Mouse (Mus musculus) hindbrain, embryonic 11.5 days (tissue): Measurements from ENCODE around the gene Fbxo46. TPM values are rescaled to one million over a fixed set of nuclear protein-coding genes. Genes with fewer than 3 reads are reported as not detected.

Source experiments
- ATAC-seq: fragments of 200-750 bp; cut with Nextera tagmentation; 2 replicates; pipeline ENCODE4 v1.8.0; 2017; ENCODE audit warnings: mild to moderate bottlenecking, moderate TSS enrichment, moderate library complexity; ENCODE audit not compliant: low FRiP score
- DNase-seq: peaks from one replicate; pipeline ENCODE4 v3.0.0-alpha.2; 2015; ENCODE audit warnings: low spot score
- H3K27ac ChIP-seq: fragments of 300-500 bp; sonication (generic); 2 replicates; pipeline ENCODE4 v1.5.1; 2014; ENCODE audit warnings: mild to moderate bottlenecking, low read depth, low read length
- H3K27me3 ChIP-seq: fragments of 300-500 bp; sonication (generic); 2 replicates; pipeline ENCODE4 v1.6.1; 2014; ENCODE audit warnings: mild to moderate bottlenecking, low read length, moderate library complexity, mixed read lengths; ENCODE audit not compliant: control insufficient read depth, insufficient read depth
- H3K36me3 ChIP-seq: fragments of 300-500 bp; sonication (generic); 2 replicates; pipeline ENCODE4 v1.6.1; 2014; ENCODE audit warnings: mild to moderate bottlenecking, low read length, moderate library complexity, mixed read lengths; ENCODE audit not compliant: control insufficient read depth, insufficient read depth
- H3K4me1 ChIP-seq: fragments of 300-500 bp; sonication (generic); replicated peaks from 2 replicates; pipeline ENCODE4 v1.6.1; 2014; ENCODE audit warnings: low read length, mixed read lengths; ENCODE audit not compliant: control insufficient read depth, insufficient read depth
- H3K4me2 ChIP-seq: fragments of 300-500 bp; sonication (generic); replicated peaks from 2 replicates; pipeline ENCODE4 v1.6.1; 2014; ENCODE audit warnings: mild to moderate bottlenecking, low read depth, low read length
- H3K4me3 ChIP-seq: fragments of 300-500 bp; sonication (generic); 2 replicates; pipeline ENCODE4 v1.5.1; 2014; ENCODE audit warnings: low read depth, low read length
- H3K9ac ChIP-seq: fragments of 300-500 bp; sonication (generic); 2 replicates; pipeline ENCODE4 v1.6.1; 2014; ENCODE audit warnings: low read depth, low read length
- H3K9me3 ChIP-seq: fragments of 300-500 bp; sonication (generic); 2 replicates; pipeline ENCODE4 v1.6.1; 2016; ENCODE audit warnings: low read length; ENCODE audit not compliant: control insufficient read depth
- WGBS: fragments of 180-500 bp; shearing (Covaris S2); extraction: QIAGEN DNeasy Blood & Tissue Kit; methylation state at CpG from one replicate; pipeline ENCODE4 v1.1.7; 2014; 5-methylcytosine and 5-hydroxymethylcytosine counted together
- polyA plus RNA-seq: library from polyadenylated mRNA; unstranded; fragments of >200 nt; fragmentation: Nextera tagmentation; extraction: Ambion mirVana; gene quantifications from 2 replicates; pipeline ENCODE4 v1.2.1, GENCODE M21; 2014

The Fbxo46 gene
- polyA plus RNA-seq, 1 experiment from 2014 or later, result 8.7 TPM

DNA sequence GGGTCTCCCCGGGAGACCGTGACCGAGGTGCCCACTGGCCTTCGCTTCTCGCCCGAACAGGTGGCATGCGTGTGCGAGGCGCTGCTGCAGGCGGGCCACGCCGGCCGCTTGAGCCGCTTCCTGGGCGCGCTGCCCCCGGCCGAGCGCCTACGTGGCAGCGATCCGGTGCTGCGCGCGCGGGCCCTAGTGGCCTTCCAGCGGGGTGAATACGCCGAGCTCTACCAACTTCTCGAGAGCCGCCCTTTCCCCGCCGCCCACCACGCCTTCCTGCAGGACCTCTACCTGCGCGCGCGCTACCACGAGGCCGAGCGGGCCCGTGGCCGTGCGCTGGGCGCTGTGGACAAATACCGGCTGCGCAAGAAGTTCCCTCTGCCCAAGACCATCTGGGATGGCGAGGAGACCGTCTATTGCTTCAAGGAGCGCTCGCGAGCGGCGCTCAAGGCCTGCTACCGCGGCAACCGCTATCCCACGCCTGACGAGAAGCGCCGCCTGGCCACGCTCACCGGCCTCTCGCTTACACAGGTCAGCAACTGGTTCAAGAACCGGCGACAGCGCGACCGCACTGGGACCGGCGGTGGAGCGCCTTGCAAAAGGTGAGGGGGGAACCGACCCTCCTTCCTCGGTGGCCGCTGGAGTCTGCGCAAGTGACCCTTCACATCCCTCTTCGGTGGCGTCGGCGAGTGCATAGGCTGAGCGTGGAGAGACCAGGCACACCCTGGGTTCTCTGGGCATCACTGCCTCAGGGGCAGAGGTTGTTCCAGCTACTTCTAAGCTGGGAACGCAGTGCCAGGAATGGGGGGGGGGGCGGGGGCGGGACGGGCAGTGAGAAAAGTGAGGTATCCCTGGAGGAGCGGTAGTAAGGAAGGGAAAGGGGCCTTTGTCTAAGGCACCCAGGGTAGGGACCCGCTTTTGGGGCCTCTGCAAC is 24.6 kb upstream of the Fbxo46 start:
- peak; percentile 75 for DNase-seq
- Histone ChIP-seq H3K36me3 (0 out of 2 replicates have a peak, but pooled peaks cover 2% of the 10 kb centered on the region), H3K27ac (peak overlapping the region; percentile 94), H3K9me3 (no peaks in the 10 kb centered on the region), H3K4me2 (peak overlapping the region; percentile 99), H3K4me3 (peak overlapping the region; percentile 72), H3K4me1 (peaks cover 14% of the 10 kb centered on the region; the same call in 1 of the 2 replicates), H3K9ac (peak overlapping the region; percentile 90), H3K27me3 (peaks cover 7% of the 10 kb centered on the region; the same call in 1 of the 2 replicates)
- WGBS, result 1% methylated on average over 69 of the region's 87 CpGs
- 0 out of 2 replicates have a peak, but pooled peaks have one; percentile 2 for ATAC-seq

DNA sequence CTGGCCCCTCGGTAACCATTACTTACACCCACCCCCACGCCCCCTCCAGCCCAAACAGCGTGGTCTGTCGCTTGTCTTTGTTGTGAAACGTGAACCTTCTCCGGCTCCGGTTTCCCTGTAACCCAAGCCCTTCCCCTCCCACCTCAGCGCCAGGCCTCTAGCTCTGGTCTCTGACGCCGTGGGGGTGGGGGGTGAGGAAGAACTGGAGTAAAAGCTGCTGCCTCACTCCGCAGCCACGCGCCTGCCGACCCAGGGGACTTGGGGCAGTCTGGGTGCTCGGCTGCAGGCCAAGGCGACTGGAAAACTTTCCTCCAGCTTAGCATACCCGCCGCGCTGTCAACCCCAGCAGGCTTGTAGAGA is 23.9 kb upstream of the Fbxo46 start:
- Histone ChIP-seq H3K9ac (peak overlapping the region; percentile 90), H3K9me3 (no peaks in the 10 kb centered on the region), H3K27me3 (peaks cover 5% of the 10 kb centered on the region; the same call in 1 of the 2 replicates), H3K36me3 (0 out of 2 replicates have a peak, but pooled peaks cover 2% of the 10 kb centered on the region), H3K27ac (peak overlapping the region; percentile 94; the same call in 1 of the 2 replicates), H3K4me3 (peak overlapping the region; percentile 72), H3K4me1 (peaks cover 14% of the 10 kb centered on the region; the same call in 1 of the 2 replicates), H3K4me2 (peak overlapping the region; percentile 99)
- ATAC-seq, result 0 out of 2 replicates have a peak, but pooled peaks have one; percentile 0
- peak; percentile 73 for DNase-seq
- 0% methylated on average over 18 of the region's 19 CpGs for WGBS

DNA sequence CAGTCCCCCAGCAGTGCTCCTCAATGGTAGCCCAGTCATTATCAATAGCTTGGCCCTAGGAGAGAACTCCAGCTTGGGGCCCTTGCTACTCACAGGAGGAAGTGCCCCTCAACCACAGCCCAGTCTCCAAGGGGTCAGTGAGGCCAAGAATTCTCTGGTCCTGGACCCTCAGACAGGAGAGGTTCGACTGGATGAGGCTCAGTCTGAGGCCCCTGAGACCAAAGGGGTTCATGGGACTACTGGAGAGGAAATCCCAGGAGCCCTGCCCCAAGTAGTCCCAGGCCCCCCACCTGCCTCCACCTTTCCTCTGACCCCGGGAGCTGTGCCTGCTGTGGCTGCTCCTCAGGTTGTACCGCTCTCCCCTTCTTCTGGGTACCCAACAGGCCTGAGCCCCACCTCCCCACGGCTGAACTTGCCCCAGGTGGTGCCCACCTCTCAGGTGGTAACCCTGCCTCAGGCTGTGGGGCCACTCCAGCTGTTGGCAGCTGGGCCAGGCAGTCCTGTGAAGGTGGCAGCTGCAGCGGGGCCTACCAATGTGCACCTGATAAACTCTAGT is 23.2 kb upstream of the Fbxo46 start:
- DNase-seq, result no peak
- Histone ChIP-seq H3K4me3 (peak overlapping the region; percentile 72), H3K9me3 (no peaks in the 10 kb centered on the region), H3K4me2 (peak overlapping the region; percentile 99), H3K27me3 (no peaks in the 10 kb centered on the region; the same call in 1 of the 2 replicates), H3K4me1 (peaks cover 14% of the 10 kb centered on the region; the same call in 1 of the 2 replicates), H3K36me3 (0 out of 2 replicates have a peak, but pooled peaks cover 2% of the 10 kb centered on the region), H3K27ac (no peak overlapping the region), H3K9ac (peak overlapping the region; percentile 90)
- WGBS, result 50% methylated on average over 5 of the region's 5 CpGs
- ATAC-seq, result no peak

DNA sequence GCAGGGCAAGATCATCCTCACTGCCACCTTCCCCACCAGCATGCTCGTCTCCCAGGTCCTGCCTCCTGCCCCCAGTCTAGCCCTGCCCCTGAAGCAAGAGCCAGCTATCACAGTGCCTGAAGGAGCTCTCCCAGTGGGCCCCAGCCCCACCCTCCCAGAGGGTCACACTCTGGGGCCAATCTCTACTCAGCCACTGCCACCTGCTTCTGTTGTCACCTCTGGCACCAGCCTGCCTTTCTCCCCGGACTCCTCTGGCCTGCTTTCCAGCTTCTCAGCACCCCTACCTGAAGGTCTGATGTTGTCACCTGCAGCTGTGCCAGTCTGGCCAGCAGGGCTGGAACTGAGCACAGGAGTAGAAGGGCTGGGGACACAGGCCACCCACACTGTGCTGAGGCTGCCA is 22.4 kb upstream of the Fbxo46 start:
- Histone ChIP-seq H3K27ac (no peak overlapping the region), H3K4me3 (no peak overlapping the region), H3K4me1 (peaks cover 9% of the 10 kb centered on the region; the same call in 1 of the 2 replicates), H3K27me3 (no peaks in the 10 kb centered on the region), H3K9me3 (no peaks in the 10 kb centered on the region), H3K36me3 (0 out of 2 replicates have a peak, but pooled peaks cover 2% of the 10 kb centered on the region), H3K4me2 (no peak overlapping the region), H3K9ac (no peak overlapping the region)
- ATAC-seq (no peak), DNase-seq (no peak)
- 71% methylated on average over 2 of the region's 2 CpGs for WGBS

DNA sequence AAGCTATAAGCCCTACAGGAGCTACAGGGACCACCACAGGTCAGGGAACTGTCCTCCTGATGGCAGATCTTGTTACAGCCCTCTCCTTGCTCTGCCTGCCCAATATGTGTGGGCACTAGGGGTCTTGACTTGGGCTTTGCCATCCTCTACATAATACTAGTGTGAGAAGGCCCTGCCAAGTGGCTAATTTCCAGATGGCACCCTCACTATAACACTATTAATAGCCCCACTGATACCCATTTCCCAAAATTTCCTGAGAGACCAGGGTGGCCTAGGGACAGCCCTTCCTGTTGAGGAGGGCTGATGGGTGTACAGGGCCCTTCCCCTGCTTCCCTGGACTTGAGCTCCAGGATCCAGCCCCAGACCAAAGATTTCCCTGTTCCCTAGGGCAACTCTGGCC is 21.8 kb upstream of the Fbxo46 start:
- 0 out of 2 replicates have a peak, but pooled peaks cover 2% of the 10 kb centered on the region for H3K36me3 ChIP-seq
- no peak for DNase-seq
- no peak overlapping the region for H3K4me3 ChIP-seq
- no peak overlapping the region for H3K4me2 ChIP-seq
- no peak for ATAC-seq
- H3K9me3 ChIP-seq, result no peaks in the 10 kb centered on the region
- H3K27ac ChIP-seq, result no peak overlapping the region
- H3K27me3 ChIP-seq, result no peaks in the 10 kb centered on the region
- H3K9ac ChIP-seq, result no peak overlapping the region
- peaks cover 5% of the 10 kb centered on the region; the same call in 1 of the 2 replicates for H3K4me1 ChIP-seq

DNA sequence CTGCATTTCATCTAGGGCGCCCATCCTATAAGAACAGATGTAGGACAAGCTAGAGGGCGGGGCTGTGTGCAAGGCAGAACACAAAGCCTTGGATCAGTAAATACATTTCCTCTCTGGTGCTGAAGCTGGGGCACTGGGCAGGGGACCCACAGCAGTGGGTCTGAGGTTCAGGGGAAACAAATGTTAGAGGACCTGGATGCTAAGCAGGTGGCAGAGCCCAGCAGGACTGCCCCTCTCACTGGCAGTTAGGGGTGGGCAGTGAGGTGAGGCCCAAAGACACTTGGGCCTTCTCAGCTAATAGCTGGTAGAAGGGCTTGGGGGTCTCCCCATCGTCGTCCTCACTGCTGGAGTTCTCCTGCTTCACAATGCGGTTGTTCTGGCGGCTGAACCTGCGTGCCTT is 20.8 kb upstream of the Fbxo46 start:
- no peak overlapping the region for H3K9ac ChIP-seq
- ATAC-seq (no peak), DNase-seq (no peak)
- H3K9me3 ChIP-seq, result no peaks in the 10 kb centered on the region
- no peaks in the 10 kb centered on the region for H3K27me3 ChIP-seq
- 61% methylated on average over 7 of the region's 7 CpGs for WGBS
- H3K4me3 ChIP-seq, result no peak overlapping the region
- no peak overlapping the region for H3K27ac ChIP-seq
- H3K4me2 ChIP-seq, result no peak overlapping the region
- H3K4me1 ChIP-seq, result peaks cover 5% of the 10 kb centered on the region; the same call in 1 of the 2 replicates
- H3K36me3 ChIP-seq, result 0 out of 2 replicates have a peak, but pooled peaks cover 2% of the 10 kb centered on the region

DNA sequence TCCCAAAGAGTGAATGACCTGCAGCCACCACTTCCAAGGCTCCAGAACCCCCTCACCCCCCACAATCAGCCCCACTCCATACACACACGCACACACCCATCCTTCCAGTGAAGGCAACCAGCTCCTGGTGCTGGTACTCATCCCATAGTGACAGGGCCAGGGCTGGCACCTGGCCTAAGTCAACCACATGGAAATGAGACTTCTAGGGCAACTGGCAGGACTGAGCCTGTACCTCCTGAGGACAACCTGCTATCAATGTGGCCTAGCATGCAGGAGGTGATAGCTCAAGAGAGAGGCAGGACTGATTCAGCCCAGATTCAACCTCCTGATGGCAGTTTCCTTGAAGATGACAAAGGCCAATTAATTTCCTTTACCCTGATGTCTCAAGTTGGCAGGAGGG is 19.4 kb upstream of the Fbxo46 start:
- H3K9me3 ChIP-seq, result no peaks in the 10 kb centered on the region
- 0 out of 2 replicates have a peak, but pooled peaks cover 2% of the 10 kb centered on the region for H3K36me3 ChIP-seq
- peaks cover 5% of the 10 kb centered on the region; the same call in 1 of the 2 replicates for H3K4me1 ChIP-seq
- no peak overlapping the region for H3K9ac ChIP-seq
- no peaks in the 10 kb centered on the region for H3K27me3 ChIP-seq
- no peak overlapping the region for H3K27ac ChIP-seq
- no peak overlapping the region; the same call in 1 of the 2 replicates for H3K4me3 ChIP-seq
- 82% methylated on average over 1 of the region's 1 CpGs for WGBS
- no peak for DNase-seq
- ATAC-seq, result no peak
- no peak overlapping the region for H3K4me2 ChIP-seq

DNA sequence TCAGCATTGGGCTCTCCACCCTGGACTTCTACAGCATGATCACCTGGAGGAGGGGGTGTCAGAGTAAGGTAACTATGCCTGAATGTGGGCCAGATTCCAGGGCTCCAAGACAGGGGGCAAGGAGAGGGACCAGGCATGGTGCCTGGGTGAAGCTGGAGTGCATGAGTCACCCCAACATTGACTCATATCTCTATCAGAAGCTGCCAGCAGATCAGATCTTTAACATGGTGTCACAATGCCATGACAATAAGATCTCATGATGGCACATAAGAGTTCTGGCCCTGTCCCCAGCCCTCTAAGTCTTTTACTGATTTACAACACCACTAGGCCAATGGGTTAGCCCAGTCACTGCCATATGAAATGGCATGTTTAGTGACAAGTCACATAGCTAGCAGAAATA is 15.9 kb upstream of the Fbxo46 start:
- no peak overlapping the region for H3K27ac ChIP-seq
- ATAC-seq (no peak), DNase-seq (no peak)
- H3K9ac ChIP-seq, result no peak overlapping the region
- no peaks in the 10 kb centered on the region for H3K27me3 ChIP-seq
- H3K36me3 ChIP-seq, result no peaks in the 10 kb centered on the region
- H3K9me3 ChIP-seq, result no peaks in the 10 kb centered on the region
- H3K4me1 ChIP-seq, result no peaks in the 10 kb centered on the region
- no peak overlapping the region for H3K4me3 ChIP-seq
- no peak overlapping the region for H3K4me2 ChIP-seq
